Mouse (Mus musculus): Measurements from ENCODE around the gene Dcst1. TPM values are rescaled to one million over a fixed set of nuclear protein-coding genes. Genes with fewer than 3 reads are reported as not detected.
A peak's percentile ranks its signal among the peaks of the same experiment; 100 is the strongest.

Gene Dcst1
- total RNA-seq, 1 experiment: 0.09 TPM

DNA sequence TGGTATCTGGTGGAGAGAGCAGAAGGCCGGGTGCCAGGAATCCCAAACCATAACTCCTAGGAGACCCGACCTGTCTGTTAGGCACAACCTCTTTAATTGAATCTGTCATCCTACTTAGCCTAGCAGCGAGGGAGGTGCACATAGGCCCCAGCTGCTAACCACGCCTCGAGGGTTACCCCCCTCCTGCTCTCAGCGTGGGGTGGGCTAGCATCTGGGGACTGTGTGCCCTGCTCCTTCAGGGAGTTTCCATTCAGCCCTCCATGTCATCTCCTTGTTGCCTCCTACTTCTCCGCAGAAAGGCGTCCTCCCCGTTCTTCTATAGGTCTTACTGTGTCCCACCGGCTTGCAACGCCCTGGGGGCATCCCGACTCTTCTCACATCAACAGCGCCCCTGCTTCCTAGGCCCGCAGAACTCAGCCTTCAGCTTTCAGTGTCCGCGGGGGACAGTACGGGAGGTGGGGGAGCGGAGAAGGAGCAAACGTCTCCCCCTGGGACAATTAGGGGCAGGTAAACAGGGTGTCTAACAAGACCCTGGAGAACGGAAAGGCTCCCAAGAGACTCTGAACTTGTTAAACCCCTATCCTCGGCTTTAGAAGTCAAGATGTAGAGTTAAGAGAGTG, 46.0 kb downstream of the Dcst1 start:
- no peak for DNase-seq (ENCODE audit: low read depth, low spot score)
- Histone ChIP-seq H3K9me3 (ENCODE audit: control insufficient read depth, insufficient read depth, low read depth, low read length) (no peaks in the 10 kb centered on the region), H3K36me3 (ENCODE audit: control insufficient read depth, insufficient read depth, low read length, poor library complexity, severe bottlenecking) (no peaks in the 10 kb centered on the region), H3K27ac (ENCODE audit: insufficient read depth, low read depth, low read length, poor library complexity, severe bottlenecking) (no peak overlapping the region), H3K9ac (ENCODE audit: insufficient read depth, low read depth, low read length, poor library complexity, severe bottlenecking) (no peak overlapping the region), H3K4me1 (ENCODE audit: control insufficient read depth in 2 of 2, insufficient read depth in 2 of 2, low read length in 2 of 2, poor library complexity in 1 of 2) (peaks cover 0 to 28% of the 10 kb centered on the region in 2 experiments; a peak in 2 of 4 replicates), H3K4me3 (ENCODE audit: insufficient read depth in 1 of 2, low read depth in 1 of 2, low read length in 2 of 2, poor library complexity in 1 of 2, severe bottlenecking in 1 of 2) (peak overlapping the region in 1 of 2 experiments; percentile 42; a peak in 1 of 4 replicates)
- TF ChIP-seq CHD2 (IDR thresholded peaks at IDR 0.05; ENCODE audit: low read depth, low read length): no peak
- no peak for TF ChIP-seq MAFK (IDR thresholded peaks at IDR 0.05; ENCODE audit: insufficient read depth, low read depth, low read length)
- no peak for TF ChIP-seq ZNF384 (IDR thresholded peaks at IDR 0.05; ENCODE audit: low read depth, low read length)
- TF ChIP-seq ZC3H11A (IDR thresholded peaks at IDR 0.05; ENCODE audit: borderline replicate concordance, low read depth, low read length): no peak
- no peak for TF ChIP-seq HCFC1 (IDR thresholded peaks at IDR 0.05; ENCODE audit: borderline replicate concordance, insufficient read depth, low read length)
- in situ Hi-C loops (cut with MboI; ENCODE audit: low sequenced_read_pairs in 2 of 2, unreplicated experiment in 2 of 2): no loop called here

DNA sequence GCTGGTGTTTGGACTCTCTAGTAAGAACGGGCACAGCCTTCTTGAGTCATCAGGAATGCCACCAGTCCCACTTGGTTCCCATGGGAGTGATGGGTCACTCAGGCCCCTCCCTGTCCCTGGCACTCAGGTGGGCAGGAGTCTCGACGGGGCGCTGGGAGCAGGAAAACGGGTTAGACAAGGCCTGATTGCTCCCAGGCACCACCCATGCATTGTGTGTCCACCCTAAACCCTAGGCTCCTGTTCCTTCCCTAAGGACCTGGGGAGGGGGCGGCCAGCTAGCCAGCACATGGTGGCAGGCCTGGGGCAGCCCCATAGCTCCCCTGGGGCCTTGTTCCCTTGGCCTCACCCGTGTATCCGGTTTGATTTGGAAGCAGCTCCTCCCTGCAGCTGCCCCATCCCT, 46.7 kb downstream of the Dcst1 start:
- no peaks in the 10 kb centered on the region for H3K9me3 ChIP-seq (ENCODE audit: control insufficient read depth, insufficient read depth, low read depth, low read length)
- no peak for DNase-seq (ENCODE audit: low read depth, low spot score)
- in situ Hi-C loops (cut with MboI; ENCODE audit: low sequenced_read_pairs in 2 of 2, unreplicated experiment in 2 of 2): no loop called here
- H3K27ac ChIP-seq (ENCODE audit: insufficient read depth, low read depth, low read length, poor library complexity, severe bottlenecking): no peak overlapping the region
- no peak overlapping the region for H3K4me3 ChIP-seq (ENCODE audit: insufficient read depth in 1 of 2, low read depth in 1 of 2, low read length in 2 of 2, poor library complexity in 1 of 2, severe bottlenecking in 1 of 2)
- H3K36me3 ChIP-seq (ENCODE audit: control insufficient read depth, insufficient read depth, low read length, poor library complexity, severe bottlenecking): no peaks in the 10 kb centered on the region
- H3K4me1 ChIP-seq (ENCODE audit: control insufficient read depth in 2 of 2, insufficient read depth in 2 of 2, low read length in 2 of 2, poor library complexity in 1 of 2): peaks cover 0 to 26% of the 10 kb centered on the region in 2 experiments; a peak in 2 of 4 replicates
- TF ChIP-seq ZNF384 (IDR thresholded peaks at IDR 0.05; ENCODE audit: low read depth, low read length): no peak
- no peak for TF ChIP-seq ZC3H11A (IDR thresholded peaks at IDR 0.05; ENCODE audit: borderline replicate concordance, low read depth, low read length)
- TF ChIP-seq MAFK (IDR thresholded peaks at IDR 0.05; ENCODE audit: insufficient read depth, low read depth, low read length): no peak
- TF ChIP-seq HCFC1 (IDR thresholded peaks at IDR 0.05; ENCODE audit: borderline replicate concordance, insufficient read depth, low read length): no peak
- TF ChIP-seq CHD2 (IDR thresholded peaks at IDR 0.05; ENCODE audit: low read depth, low read length): no peak
- H3K9ac ChIP-seq (ENCODE audit: insufficient read depth, low read depth, low read length, poor library complexity, severe bottlenecking): no peak overlapping the region

DNA sequence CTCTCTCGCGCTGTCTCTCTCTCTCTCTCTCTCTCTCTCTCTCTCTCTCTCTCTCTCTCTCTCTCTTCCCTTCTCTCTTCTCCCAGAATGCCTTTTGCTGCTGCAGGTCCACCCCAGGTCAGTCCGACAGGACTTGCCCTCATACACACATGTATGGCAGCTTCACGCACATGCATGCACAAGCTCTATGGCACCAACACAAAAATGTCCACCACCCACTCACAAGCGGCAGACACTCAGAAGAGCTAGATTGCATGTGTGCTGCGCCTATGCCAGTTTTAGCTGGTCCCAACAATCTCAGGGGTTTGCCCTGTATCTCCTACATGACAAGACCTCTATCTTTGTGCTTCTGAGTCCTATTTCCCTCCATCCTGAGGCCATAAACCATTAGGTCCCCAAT, 47.8 kb downstream of the Dcst1 start:
- Histone ChIP-seq H3K4me1 (ENCODE audit: control insufficient read depth in 2 of 2, insufficient read depth in 2 of 2, low read length in 2 of 2, poor library complexity in 1 of 2) (peaks cover 0 to 22% of the 10 kb centered on the region in 2 experiments; a peak in 2 of 4 replicates), H3K4me3 (ENCODE audit: insufficient read depth in 1 of 2, low read depth in 1 of 2, low read length in 2 of 2, poor library complexity in 1 of 2, severe bottlenecking in 1 of 2) (no peak overlapping the region)

DNA sequence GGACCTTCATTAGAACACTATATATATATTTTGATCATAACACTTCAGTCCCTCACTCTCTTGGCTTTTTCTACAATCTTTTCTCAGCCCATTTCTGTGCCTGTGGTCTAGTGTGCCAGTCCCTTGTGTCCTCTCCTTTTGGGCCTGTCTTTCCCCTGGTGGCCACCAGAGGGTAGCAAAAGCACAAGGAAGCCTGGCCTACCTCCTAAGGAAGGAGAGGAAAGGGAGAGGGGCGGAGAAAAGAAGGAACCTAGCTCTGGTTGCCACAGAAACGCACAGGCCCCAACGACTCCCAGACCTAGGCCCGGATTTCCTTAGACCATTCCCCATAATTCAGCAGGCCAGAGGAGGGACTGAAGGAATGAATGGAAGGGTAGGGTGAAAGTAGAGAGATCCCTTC, 48.2 kb downstream of the Dcst1 start:
- in situ Hi-C loops (cut with MboI; ENCODE audit: low sequenced_read_pairs in 2 of 2, unreplicated experiment in 2 of 2): no loop called here
- no peaks in the 10 kb centered on the region for H3K36me3 ChIP-seq (ENCODE audit: control insufficient read depth, insufficient read depth, low read length, poor library complexity, severe bottlenecking)
- H3K4me3 ChIP-seq (ENCODE audit: insufficient read depth in 1 of 2, low read depth in 1 of 2, low read length in 2 of 2, poor library complexity in 1 of 2, severe bottlenecking in 1 of 2): no peak overlapping the region
- no peak overlapping the region; the same call in 1 of the 2 replicates for H3K9ac ChIP-seq (ENCODE audit: insufficient read depth, low read depth, low read length, poor library complexity, severe bottlenecking)
- no peak for TF ChIP-seq ZNF384 (IDR thresholded peaks at IDR 0.05; ENCODE audit: low read depth, low read length)
- no peak for TF ChIP-seq HCFC1 (IDR thresholded peaks at IDR 0.05; ENCODE audit: borderline replicate concordance, insufficient read depth, low read length)
- TF ChIP-seq ZC3H11A (IDR thresholded peaks at IDR 0.05; ENCODE audit: borderline replicate concordance, low read depth, low read length): peak; percentile 66; the same call in 1 of the 2 replicates
- peak; percentile 96 for DNase-seq (ENCODE audit: low read depth, low spot score)
- H3K27ac ChIP-seq (ENCODE audit: insufficient read depth, low read depth, low read length, poor library complexity, severe bottlenecking): no peak overlapping the region
- H3K9me3 ChIP-seq (ENCODE audit: control insufficient read depth, insufficient read depth, low read depth, low read length): no peaks in the 10 kb centered on the region
- H3K4me1 ChIP-seq (ENCODE audit: control insufficient read depth in 2 of 2, insufficient read depth in 2 of 2, low read length in 2 of 2, poor library complexity in 1 of 2): peaks cover 0 to 22% of the 10 kb centered on the region in 2 experiments; a peak in 2 of 4 replicates

More for the DNA sequence above, 47.8 kb downstream of the Dcst1 start:
- H3K36me3 ChIP-seq (ENCODE audit: control insufficient read depth, insufficient read depth, low read length, poor library complexity, severe bottlenecking): no peaks in the 10 kb centered on the region
- no peak for TF ChIP-seq MAFK (IDR thresholded peaks at IDR 0.05; ENCODE audit: insufficient read depth, low read depth, low read length)
- no peak for TF ChIP-seq CHD2 (IDR thresholded peaks at IDR 0.05; ENCODE audit: low read depth, low read length)
- H3K9ac ChIP-seq (ENCODE audit: insufficient read depth, low read depth, low read length, poor library complexity, severe bottlenecking): no peak overlapping the region; the same call in 1 of the 2 replicates
- in situ Hi-C loops (cut with MboI; ENCODE audit: low sequenced_read_pairs in 2 of 2, unreplicated experiment in 2 of 2): no loop called here
- no peaks in the 10 kb centered on the region for H3K9me3 ChIP-seq (ENCODE audit: control insufficient read depth, insufficient read depth, low read depth, low read length)
- no peak for DNase-seq (ENCODE audit: low read depth, low spot score)
- H3K27ac ChIP-seq (ENCODE audit: insufficient read depth, low read depth, low read length, poor library complexity, severe bottlenecking): no peak overlapping the region
